ENCODE assay signal across 8 mouse cellular contexts in genomic region chr2:132577431-132577981, GRCm38 (mm10). TPM values are rescaled to one million over a fixed set of nuclear protein-coding genes. Genes with fewer than 3 reads are reported as not detected.
DNase-seq lines count a peak whose midpoint lies in the region; ATAC-seq and TF ChIP-seq lines count a peak whose summit lies in the region.

No protein-coding gene starts in this region.

- H3K36me3 ChIP-seq in liver, adult 2 months (ENCODE audit: control insufficient read depth, insufficient read depth, low read length) = peaks cover 9% of the 10 kb centered on the region
- H3K36me3 ChIP-seq in midbrain, embryonic 16.5 days (ENCODE audit: control insufficient read depth, insufficient read depth, low read length) = no peaks in the 10 kb centered on the region
- H3K36me3 ChIP-seq in stomach, embryonic 16.5 days (ENCODE audit: control insufficient read depth, insufficient read depth, low read length) = no peaks in the 10 kb centered on the region

- peak overlapping the region; percentile 70 for H3K4me2 ChIP-seq in midbrain, embryonic 16.5 days (ENCODE audit: low read length)
- peak overlapping the region; percentile 69 for H3K4me2 ChIP-seq in stomach, embryonic 16.5 days (ENCODE audit: low read depth, low read length)

- no peaks in the 10 kb centered on the region for H3K9me3 ChIP-seq in midbrain, embryonic 16.5 days (replicated peaks; ENCODE audit: control insufficient read depth, low read length, poor library complexity, severe bottlenecking)
- no peaks in the 10 kb centered on the region for H3K9me3 ChIP-seq in stomach, embryonic 16.5 days (replicated peaks; ENCODE audit: control insufficient read depth, low read length)

- under 1% methylated on average over 41 of the region's 41 CpGs for WGBS in liver, adult 2 months
- WGBS in midbrain, embryonic 16.5 days = 0% methylated on average over 41 of the region's 41 CpGs
- under 1% methylated on average over 40 of the region's 41 CpGs for WGBS in stomach, embryonic 16.5 days

- peaks cover 14% of the 10 kb centered on the region; the same call in 1 of the 2 replicates for H3K79me2 ChIP-seq in liver, adult 2 months (ENCODE audit: control insufficient read depth, insufficient read depth, low read length)

- peak overlapping the region; percentile 99 for H3K27ac ChIP-seq in liver, adult 2 months (replicated peaks; ENCODE audit: insufficient read depth, low read depth, low read length)
- H3K27ac ChIP-seq in midbrain, embryonic 16.5 days (ENCODE audit: low read length) = peak overlapping the region; percentile 98
- peak overlapping the region; percentile 98 for H3K27ac ChIP-seq in stomach, embryonic 16.5 days (ENCODE audit: low read length)

- no peaks in the 10 kb centered on the region for H3K27me3 ChIP-seq in liver, adult 2 months (ENCODE audit: control insufficient read depth, insufficient read depth, low read length)
- no peaks in the 10 kb centered on the region for H3K27me3 ChIP-seq in midbrain, embryonic 16.5 days (ENCODE audit: control insufficient read depth, insufficient read depth, low read depth, low read length)
- H3K27me3 ChIP-seq in stomach, embryonic 16.5 days (ENCODE audit: control insufficient read depth, insufficient read depth, low read length) = no peaks in the 10 kb centered on the region

- TF ChIP-seq POLR2A in liver, adult 2 months (IDR thresholded peaks at IDR 0.05; ENCODE audit: extremely low read depth, insufficient read depth, low read length) = 0 out of 2 replicates have a peak, but pooled peaks have one; percentile 8

- TF ChIP-seq CTCF in liver, adult 2 months (IDR thresholded peaks at IDR 0.05; ENCODE audit: low read depth, low read length) = no peak

- peaks cover 8% of the 10 kb centered on the region for H3K4me1 ChIP-seq in liver, adult 2 months (ENCODE audit: control insufficient read depth, insufficient read depth, low read length)
- peaks cover 24% of the 10 kb centered on the region for H3K4me1 ChIP-seq in midbrain, embryonic 16.5 days (ENCODE audit: control insufficient read depth, insufficient read depth, low read length)
- peaks cover 10% of the 10 kb centered on the region for H3K4me1 ChIP-seq in stomach, embryonic 16.5 days (ENCODE audit: control insufficient read depth, insufficient read depth, low read length)

- peak; percentile 24 for ATAC-seq in frontal cortex, adult (ENCODE audit: low TSS enrichment)
- peak; percentile 85 for ATAC-seq in midbrain, embryonic 16.5 days
- ATAC-seq in stomach, embryonic 16.5 days (ENCODE audit: insufficient read depth, low FRiP score) = peak; percentile 48

- DNase-seq in thymus, adult 18-20 months = peak; percentile 51 to 64
- DNase-seq in thymus, postnatal 36 days = no peak
- DNase-seq in cerebellum, adult 9-11 months = peak; percentile 73
- peak; percentile 82 for DNase-seq in induced T-regulatory cell, adult 2 months (ENCODE audit: low read depth)
- DNase-seq in liver, adult 2 months (ENCODE audit: extremely low read depth, low read depth, low spot score) = peak; percentile 41

- H3K4me3 ChIP-seq in liver, adult 2 months (ENCODE audit: insufficient read depth, low read depth, low read length) = peak overlapping the region; percentile 77
- H3K4me3 ChIP-seq in midbrain, embryonic 16.5 days (ENCODE audit: low read depth, low read length) = peak overlapping the region; percentile 87
- peak overlapping the region; percentile 90 for H3K4me3 ChIP-seq in stomach, embryonic 16.5 days (replicated peaks; ENCODE audit: low read length)

- peak overlapping the region; percentile 87 for H3K9ac ChIP-seq in liver, adult 2 months (ENCODE audit: low read depth, low read length)
- H3K9ac ChIP-seq in midbrain, embryonic 16.5 days (ENCODE audit: low read depth, low read length) = peak overlapping the region; percentile 93
- peak overlapping the region; percentile 96 for H3K9ac ChIP-seq in stomach, embryonic 16.5 days (ENCODE audit: low read length)

RNA-seq across cellular contexts. Expression of gene Gpcpd1, which starts 10.0 kb away (rescaled TPM):
- total RNA-seq in liver, adult 2 months (2014; rRNA removed) = 95.9 and 237 TPM in 2 replicates
- polyA plus RNA-seq in liver, adult 2 months (2012; rRNA removed) = 6.6 and 11.0 TPM in 2 replicates
- polyA plus RNA-seq in midbrain, embryonic 16.5 days (2015; fragmentation: Nextera tagmentation; extraction: Ambion mirVana) = 77.5 and 86.7 TPM in 2 replicates
- polyA plus RNA-seq in stomach, embryonic 16.5 days (2015; fragmentation: Nextera tagmentation; extraction: Ambion mirVana) = 27.6 and 30.3 TPM in 2 replicates

Comparison
In these comparisons a context has a peak if more than half of its experiments do, and no peak if none do; other contexts are left out.
1. DNase-seq: peak in thymus, adult 18-20 months (2 of 2), cerebellum, adult 9-11 months (single experiment), induced T-regulatory cell, adult 2 months (single experiment) and liver, adult 2 months (single experiment); none in thymus, postnatal 36 days (0 of 2).
2. ATAC-seq: peak in every context shown above with its lines; median percentile 85 in midbrain, embryonic 16.5 days; 48 in stomach, embryonic 16.5 days; 24 in frontal cortex, adult.
3. Peak in every context shown above with its lines, with median percentiles within 50 percentile points of each other: H3K27ac ChIP-seq, H3K4me3 ChIP-seq and H3K9ac ChIP-seq.